Mouse (Mus musculus): ENCODE measurements around the gene Rara.

- no peak for TF ChIP-seq CTCF (IDR thresholded peaks at IDR 0.05; ENCODE audit: insufficient read depth, low read depth, low read length)
- TF ChIP-seq POLR2A (IDR thresholded peaks at IDR 0.05; ENCODE audit: insufficient read depth, low read depth, low read length): no peak
Measured at GRCm38 (mm10) chr11:98925265-98925721, 2.3 kb upstream of the Rara start.
